Mouse (Mus musculus): ENCODE data around the gene Acnat2. TPM values are rescaled to one million over a fixed set of nuclear protein-coding genes. Genes with fewer than 3 reads are reported as not detected.
"Not testable (repeated sequence)": the region's sequence is repeated elsewhere in the genome, so short reads cannot be mapped to it uniquely, and the experiment has no call there.

Acnat2 gene
- not detected for total RNA-seq (2021)
- long read RNA-seq, experiment 1 = 0 reads
- long read RNA-seq, experiment 2 = 0 reads

- intact Hi-C loops (cut with DNase I; ENCODE audit: low total_unique reads); DNase-seq: not testable (repeated sequence)
Observed at GRCm38 (mm10) chr4:49407957-49408356, at the start of gene Acnat2. Gene Acnat2, minus strand, starts transcription at chr4:49408151.

DNA sequence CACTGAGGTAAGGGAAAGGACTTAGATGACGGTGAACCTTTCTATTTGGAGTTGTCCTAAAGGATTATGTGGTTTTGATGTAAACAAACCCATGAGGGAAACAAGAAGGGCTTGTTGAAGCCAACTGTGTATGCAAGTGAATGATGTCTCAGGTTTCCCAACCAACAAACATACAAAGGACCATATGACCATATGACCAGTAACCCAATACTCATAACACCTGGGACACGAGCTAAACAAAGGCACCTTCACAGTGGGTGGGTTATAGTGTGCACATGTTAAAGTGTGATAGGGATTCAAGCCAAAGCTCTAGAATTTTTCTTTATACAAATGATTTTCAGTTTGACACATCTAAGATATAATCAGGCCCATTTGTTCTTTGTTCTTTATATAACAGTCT lies 48.2 kb upstream of the Acnat2 start:
- intact Hi-C loops (cut with DNase I; ENCODE audit: low total_unique reads) = no loop called here

GRCm38 (mm10) chr4:49451848-49452551 lies 44.0 kb upstream of the Acnat2 start:
- no peak for DNase-seq
- intact Hi-C loops (cut with DNase I; ENCODE audit: low total_unique reads) = no loop called here

More for the DNA sequence above, 48.2 kb upstream of the Acnat2 start:
- no peak for DNase-seq

DNA sequence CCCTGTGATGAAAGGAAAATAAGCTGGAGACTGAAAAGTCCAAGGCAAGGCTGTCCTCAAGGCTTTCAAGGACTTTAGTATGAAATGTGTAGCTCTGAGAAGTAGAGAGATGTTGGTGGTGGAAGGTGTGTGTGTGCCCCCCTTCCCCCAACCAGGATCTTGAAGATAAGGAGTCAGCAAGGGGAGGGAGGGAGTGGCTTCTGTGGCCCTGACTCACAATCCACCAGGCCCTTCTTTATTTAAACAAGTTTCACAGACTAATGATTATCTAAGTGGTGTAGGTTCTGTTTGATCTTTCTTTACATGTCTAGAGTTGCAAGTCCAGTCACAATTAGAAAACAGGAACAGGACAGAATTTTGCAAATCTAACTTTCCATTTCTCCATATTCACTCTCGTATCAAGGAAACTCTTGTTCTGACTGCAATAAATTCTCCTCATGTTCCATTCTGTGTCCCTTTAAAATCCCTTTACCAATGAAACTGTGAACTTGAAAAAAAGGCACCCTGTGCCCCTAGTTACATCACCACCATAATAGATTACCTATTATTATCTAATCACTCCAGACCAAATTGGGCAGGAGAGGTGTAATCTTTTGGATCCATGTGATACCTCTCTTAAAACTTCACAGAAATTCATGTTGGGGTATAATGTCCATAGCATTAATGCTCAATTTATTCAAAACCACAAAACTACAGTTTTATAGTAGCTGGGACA lies 43.3 kb upstream of the Acnat2 start:
- DNase-seq; intact Hi-C loops (cut with DNase I; ENCODE audit: low total_unique reads): not testable (repeated sequence)

- intact Hi-C loops (cut with DNase I; ENCODE audit: low total_unique reads) = not testable (repeated sequence)
Observed at GRCm38 (mm10) chr4:49436968-49437367, 29.0 kb upstream of the Acnat2 start.

DNA sequence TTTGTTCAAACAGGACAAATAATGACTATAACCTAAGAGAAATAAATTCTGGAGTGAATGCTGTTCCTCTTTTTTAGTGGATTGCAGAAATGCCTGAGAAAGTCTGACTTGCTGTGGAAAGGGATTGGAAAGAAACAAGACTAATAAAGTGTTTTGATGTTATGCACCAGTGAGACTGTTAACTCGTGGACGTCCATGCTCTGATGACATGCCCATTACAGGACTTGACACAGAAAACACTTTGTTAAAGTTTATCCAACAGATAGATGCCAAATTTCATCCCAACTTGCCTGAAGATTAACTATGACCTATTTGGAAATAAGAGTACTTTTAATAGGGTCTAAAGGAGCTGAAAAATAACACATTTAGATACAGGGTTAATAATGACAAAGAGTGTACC lies 2.2 kb upstream of the Acnat2 start:
- DNase-seq; intact Hi-C loops (cut with DNase I; ENCODE audit: low total_unique reads): not testable (repeated sequence)

More at GRCm38 (mm10) chr4:49436968-49437367, 29.0 kb upstream of the Acnat2 start:
- not testable (repeated sequence) for DNase-seq

DNA sequence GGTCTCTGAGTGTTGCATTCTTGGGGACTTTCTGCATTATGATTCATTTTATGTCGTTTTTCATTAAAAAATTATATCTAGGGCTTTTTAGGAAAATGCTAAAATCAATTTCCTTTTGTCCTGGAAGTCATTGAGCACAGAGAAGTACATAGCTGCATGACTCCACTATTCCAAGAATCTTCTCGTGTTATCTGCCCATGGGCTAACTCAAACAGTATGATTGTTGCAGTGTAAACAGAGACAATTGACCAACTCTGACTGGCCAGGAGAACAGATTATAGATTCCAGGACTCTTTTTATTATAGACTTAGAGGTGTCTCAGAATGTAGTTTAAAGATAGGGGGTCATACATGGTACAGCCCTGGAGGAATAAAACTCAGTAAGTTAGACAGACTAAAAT lies 21.1 kb downstream of the Acnat2 start:
- no peak for DNase-seq
- intact Hi-C loops (cut with DNase I; ENCODE audit: low total_unique reads) = no loop called here

GRCm38 (mm10) chr4:49383576-49384318 lies 24.2 kb downstream of the Acnat2 start:
- intact Hi-C loops (cut with DNase I; ENCODE audit: low total_unique reads); DNase-seq: not testable (repeated sequence)

DNA sequence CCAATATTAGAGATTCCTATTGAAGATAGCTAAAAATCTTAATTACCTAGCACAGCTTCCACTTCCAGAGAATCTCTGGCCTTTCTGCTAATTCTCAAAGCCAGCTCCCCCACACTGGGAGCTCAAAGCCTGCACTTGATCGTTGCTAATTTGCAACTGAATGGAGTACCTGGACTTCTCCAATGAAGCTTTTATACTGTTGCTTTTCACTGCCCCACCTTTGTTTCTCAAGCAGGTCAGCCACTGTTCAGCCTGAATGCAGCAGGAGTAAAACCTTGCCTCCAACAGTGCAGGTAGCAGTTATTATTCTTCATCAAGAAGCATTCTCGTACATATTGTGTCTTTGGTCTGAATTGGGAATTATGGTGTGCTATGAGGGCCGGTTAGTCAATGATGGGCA lies 39.9 kb downstream of the Acnat2 start:
- DNase-seq; intact Hi-C loops (cut with DNase I; ENCODE audit: low total_unique reads): not testable (repeated sequence)

- intact Hi-C loops (cut with DNase I; ENCODE audit: low total_unique reads) = no loop called here
- DNase-seq = no peak
Observed at GRCm38 (mm10) chr4:49357097-49357496, 50.9 kb downstream of the Acnat2 start.

DNA sequence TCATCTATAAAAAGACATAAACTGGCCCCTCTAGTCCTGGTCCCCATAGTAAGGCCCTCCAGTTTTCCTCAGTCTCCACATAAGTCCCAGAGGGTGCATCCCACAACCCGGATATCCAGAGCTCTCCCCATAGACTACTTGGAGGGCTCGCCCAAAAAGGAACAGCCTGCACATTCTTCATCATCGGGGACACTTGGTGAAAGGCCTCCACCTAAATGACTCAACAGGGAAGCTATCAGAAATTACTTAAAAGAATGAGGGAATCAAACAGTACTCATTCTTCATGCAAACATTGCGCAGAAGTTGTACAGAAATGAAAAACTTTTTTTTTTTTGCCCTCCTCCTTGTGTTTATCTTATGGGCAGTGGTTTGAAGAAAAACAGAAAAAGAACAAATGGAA lies 57.5 kb downstream of the Acnat2 start:
- intact Hi-C loops (cut with DNase I; ENCODE audit: low total_unique reads) = no loop called here
- DNase-seq = no peak

GRCm38 (mm10) chr4:49348677-49349076 lies 59.3 kb downstream of the Acnat2 start:
- DNase-seq = no peak
- intact Hi-C loops (cut with DNase I; ENCODE audit: low total_unique reads) = no loop called here

DNA sequence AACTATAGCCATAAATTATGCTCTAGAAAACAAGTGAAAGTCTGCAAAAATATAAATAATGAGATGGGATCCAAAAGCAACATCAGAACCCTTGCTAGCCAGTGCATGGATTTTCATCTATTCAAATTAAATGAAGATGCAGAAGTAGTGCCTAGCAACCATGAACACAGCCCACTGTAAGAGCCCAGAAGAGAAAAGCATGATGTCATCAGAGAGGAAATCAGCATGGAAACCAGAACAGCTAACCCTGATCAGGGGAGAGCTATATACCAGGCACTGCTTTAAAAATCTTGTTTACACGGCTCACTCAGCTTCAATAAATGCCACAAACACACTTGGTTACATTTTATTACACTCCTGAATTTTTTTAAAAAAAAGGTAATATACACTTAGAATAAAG lies 60.0 kb downstream of the Acnat2 start:
- intact Hi-C loops (cut with DNase I; ENCODE audit: low total_unique reads); DNase-seq: not testable (repeated sequence)

GRCm38 (mm10) chr4:49340091-49340490 lies 67.9 kb downstream of the Acnat2 start:
- DNase-seq; intact Hi-C loops (cut with DNase I; ENCODE audit: low total_unique reads): not testable (repeated sequence)

- intact Hi-C loops (cut with DNase I; ENCODE audit: low total_unique reads); DNase-seq: not testable (repeated sequence)
Observed at GRCm38 (mm10) chr4:49337949-49338348, 70.0 kb downstream of the Acnat2 start.

Other genes with a start within 250 kb of the Acnat2 start
- gene Acnat1, start 65.8 kb upstream of the Acnat2 start, total RNA-seq (2021) = not detected
- under 1 TPM in 1 of 2 experiments, not detected in 1; 0.18 TPM for gene Baat, start 98.4 kb upstream of the Acnat2 start, total RNA-seq (2021)
- gene Mrpl50, start 112.9 kb upstream of the Acnat2 start, total RNA-seq (2021) = 10 to 100 TPM; 29.9 to 32.0 TPM
- 1 to 10 TPM; 3.0 to 3.8 TPM for gene Zfp189, start 113.0 kb upstream of the Acnat2 start, total RNA-seq (2021)
- gene Aldob, start 141.4 kb upstream of the Acnat2 start, total RNA-seq (2021) = not detected
- 10 to 100 TPM; 34.9 to 35.5 TPM for gene Tmem246, start 189.7 kb upstream of the Acnat2 start, total RNA-seq (2021)
- gene Rnf20, start 223.9 kb upstream of the Acnat2 start, total RNA-seq (2021) = 10 to 100 TPM; 27.7 to 28.6 TPM